Mouse (Mus musculus) midbrain, embryonic 14.5 days (tissue): ENCODE data around the gene Sobp. TPM values are rescaled to one million over a fixed set of nuclear protein-coding genes. Genes with fewer than 3 reads are reported as not detected.

ENCODE experiments used
- ATAC-seq: fragments of 200-750 bp; cut with Nextera tagmentation; 2 replicates; pipeline ENCODE4 v1.8.0; 2017; ENCODE audit warnings: moderate number of reproducible peaks, moderate library complexity; ENCODE audit not compliant: low FRiP score, low TSS enrichment
- DNase-seq: peaks from one replicate; pipeline ENCODE4 v3.0.0-alpha.2; 2015
- H3K27ac ChIP-seq: fragments of 300-500 bp; sonication (generic); replicated peaks from 2 replicates; pipeline ENCODE4 v1.5.1; 2014; ENCODE audit warnings: mild to moderate bottlenecking, low read depth, low read length, moderate library complexity
- H3K27me3 ChIP-seq: fragments of 300-500 bp; sonication (generic); 2 replicates; pipeline ENCODE4 v1.6.1; 2014; ENCODE audit warnings: low read length, control low read depth, mixed read lengths; ENCODE audit not compliant: control insufficient read depth, insufficient read depth
- H3K36me3 ChIP-seq: fragments of 300-500 bp; sonication (generic); 2 replicates; pipeline ENCODE4 v1.6.1; 2014; ENCODE audit warnings: low read length, control low read depth; ENCODE audit not compliant: control insufficient read depth, insufficient read depth
- H3K4me1 ChIP-seq: fragments of 300-500 bp; sonication (generic); 2 replicates; pipeline ENCODE4 v1.6.1; 2014; ENCODE audit warnings: mild to moderate bottlenecking, antibody characterized with exemption, low read length, control low read depth; ENCODE audit not compliant: control insufficient read depth, insufficient read depth
- H3K4me2 ChIP-seq: fragments of 300-500 bp; sonication (generic); 2 replicates; pipeline ENCODE4 v1.6.1; 2014; ENCODE audit warnings: mild to moderate bottlenecking, low read length, moderate library complexity
- H3K4me3 ChIP-seq: fragments of 300-500 bp; sonication (generic); replicated peaks from 2 replicates; pipeline ENCODE4 v1.5.1; 2014; ENCODE audit warnings: low read depth, low read length
- H3K9ac ChIP-seq: fragments of 300-500 bp; sonication (generic); replicated peaks from 2 replicates; pipeline ENCODE4 v1.6.1; 2014; ENCODE audit warnings: mild to moderate bottlenecking, low read length, moderate library complexity
- H3K9me3 ChIP-seq: fragments of 300-500 bp; sonication (generic); 2 replicates; pipeline ENCODE4 v1.6.1; 2016; ENCODE audit warnings: low read length, control low read depth, mixed read lengths; ENCODE audit not compliant: control insufficient read depth
- WGBS: fragments of 180-500 bp; shearing (Covaris S2); extraction: QIAGEN DNeasy Blood & Tissue Kit; methylation state at CpG from one replicate; pipeline ENCODE4 v1.1.7; 2014; 5-methylcytosine and 5-hydroxymethylcytosine counted together
- polyA plus RNA-seq: library from polyadenylated mRNA; unstranded; fragments of >200 nt; fragmentation: Nextera tagmentation; extraction: Ambion mirVana; gene quantifications from 2 replicates; pipeline ENCODE4 v1.2.1, GENCODE M21; 2014

The Sobp gene
- polyA plus RNA-seq, 1 experiment from 2014 or later, result 21.2 TPM

DNA sequence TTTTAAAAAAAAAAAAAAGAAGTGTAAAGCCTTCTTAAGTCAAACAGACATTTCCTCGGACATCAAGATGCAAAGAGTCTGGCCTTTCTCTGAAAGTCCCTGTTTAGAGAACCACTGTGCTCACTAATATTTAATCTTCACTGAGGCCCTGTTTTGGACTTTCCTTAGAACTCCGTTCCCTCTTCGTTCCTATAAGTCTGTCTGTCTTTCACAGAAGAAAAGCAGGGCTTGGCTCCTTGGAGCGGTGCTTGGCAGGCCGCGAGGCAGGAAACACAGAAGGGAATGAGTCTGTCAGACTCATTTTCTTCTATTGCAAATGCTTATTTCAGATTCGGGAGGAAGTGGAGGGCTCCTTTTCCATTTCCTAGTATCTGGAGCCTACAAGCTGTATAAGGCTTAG, 5.5 kb downstream of the Sobp start:
- H3K27ac ChIP-seq, result no peak overlapping the region
- H3K9ac ChIP-seq, result no peak overlapping the region
- no peak for ATAC-seq
- H3K36me3 ChIP-seq, result no peaks in the 10 kb centered on the region
- no peaks in the 10 kb centered on the region for H3K9me3 ChIP-seq
- H3K27me3 ChIP-seq, result no peaks in the 10 kb centered on the region
- no peak overlapping the region for H3K4me3 ChIP-seq
- peaks cover 31% of the 10 kb centered on the region for H3K4me1 ChIP-seq
- 71% methylated on average over 7 of the region's 7 CpGs for WGBS
- no peak for DNase-seq
- 0 out of 2 replicates have a peak overlapping the region, but pooled peaks have one; percentile 18 for H3K4me2 ChIP-seq

DNA sequence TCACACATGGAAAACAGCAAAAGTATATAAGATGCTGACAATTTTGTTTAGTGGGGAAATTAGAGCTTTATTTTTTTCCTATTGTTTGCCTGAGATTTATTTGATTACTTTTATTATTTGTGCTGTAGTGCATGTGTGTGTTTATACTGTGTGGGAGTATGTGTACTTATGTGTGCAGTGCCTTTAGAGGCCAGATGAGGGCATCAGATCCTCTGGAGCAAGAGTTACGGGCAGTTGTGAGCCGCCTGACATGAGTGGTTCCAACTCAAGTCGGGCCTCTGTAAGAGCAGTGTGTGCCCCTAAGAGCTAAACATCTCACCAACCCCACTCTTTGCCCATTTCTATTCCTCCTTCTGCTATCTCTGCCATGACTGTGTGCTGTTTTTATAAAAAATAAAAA, 7.5 kb downstream of the Sobp start:
- DNase-seq (no peak), ATAC-seq (no peak)
- Histone ChIP-seq H3K27ac (no peak overlapping the region), H3K4me2 (no peak overlapping the region), H3K36me3 (no peaks in the 10 kb centered on the region), H3K9ac (no peak overlapping the region), H3K4me3 (no peak overlapping the region), H3K9me3 (no peaks in the 10 kb centered on the region), H3K4me1 (peaks cover 26% of the 10 kb centered on the region), H3K27me3 (no peaks in the 10 kb centered on the region)
- 93% methylated on average over 3 of the region's 3 CpGs for WGBS

DNA sequence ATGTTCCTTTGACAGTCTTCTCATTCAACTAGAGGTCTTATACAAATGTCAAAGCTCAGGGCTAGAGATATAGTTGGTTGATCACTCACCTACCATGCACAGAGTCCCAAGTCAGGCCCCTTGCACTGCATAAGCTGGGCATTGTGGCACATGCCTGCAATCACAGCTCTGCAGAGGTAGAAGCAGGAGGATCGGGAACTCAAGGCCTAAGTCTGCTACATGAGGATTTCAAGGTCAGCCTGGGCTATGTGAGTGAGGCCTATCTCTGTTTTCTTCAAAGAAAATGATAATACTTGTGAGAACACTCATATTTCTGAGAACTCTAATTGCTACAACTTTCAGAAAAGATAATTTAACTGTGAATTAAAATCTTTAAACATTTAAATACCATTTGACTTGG, 8.2 kb downstream of the Sobp start:
- H3K27me3 ChIP-seq, result no peaks in the 10 kb centered on the region
- no peak overlapping the region for H3K4me2 ChIP-seq
- 91% methylated on average over 1 of the region's 1 CpGs for WGBS
- no peak overlapping the region for H3K27ac ChIP-seq
- H3K4me1 ChIP-seq, result peaks cover 19% of the 10 kb centered on the region
- DNase-seq (no peak), ATAC-seq (no peak)
- no peak overlapping the region for H3K4me3 ChIP-seq
- H3K9me3 ChIP-seq, result no peaks in the 10 kb centered on the region
- H3K9ac ChIP-seq, result no peak overlapping the region
- H3K36me3 ChIP-seq, result no peaks in the 10 kb centered on the region

DNA sequence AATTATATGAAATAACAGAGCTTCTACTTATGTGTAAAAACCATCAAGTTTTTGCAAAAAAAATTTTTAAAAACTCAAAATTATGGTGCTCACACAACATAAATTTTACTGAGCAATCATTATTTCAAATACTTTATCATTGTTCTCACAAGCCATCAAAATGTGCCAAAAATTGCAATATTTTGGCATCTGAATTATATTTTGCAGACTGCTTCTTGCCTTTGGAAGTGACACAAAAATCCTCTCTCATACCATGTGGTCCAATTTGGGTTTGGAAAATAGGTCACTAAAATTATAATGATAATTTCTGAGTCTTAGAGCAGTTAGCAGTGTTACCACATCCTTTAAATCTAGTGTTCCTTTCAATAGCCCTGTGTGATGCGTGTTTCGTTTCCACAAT, 9.9 kb downstream of the Sobp start:
- no peak overlapping the region for H3K4me2 ChIP-seq
- H3K27ac ChIP-seq, result no peak overlapping the region
- H3K4me3 ChIP-seq, result no peak overlapping the region
- peaks cover 7% of the 10 kb centered on the region for H3K36me3 ChIP-seq
- WGBS, result 93% methylated on average over 2 of the region's 2 CpGs
- peaks cover 6% of the 10 kb centered on the region for H3K4me1 ChIP-seq
- ATAC-seq (no peak), DNase-seq (no peak)
- H3K9me3 ChIP-seq, result no peaks in the 10 kb centered on the region
- H3K9ac ChIP-seq, result no peak overlapping the region
- no peaks in the 10 kb centered on the region for H3K27me3 ChIP-seq

DNA sequence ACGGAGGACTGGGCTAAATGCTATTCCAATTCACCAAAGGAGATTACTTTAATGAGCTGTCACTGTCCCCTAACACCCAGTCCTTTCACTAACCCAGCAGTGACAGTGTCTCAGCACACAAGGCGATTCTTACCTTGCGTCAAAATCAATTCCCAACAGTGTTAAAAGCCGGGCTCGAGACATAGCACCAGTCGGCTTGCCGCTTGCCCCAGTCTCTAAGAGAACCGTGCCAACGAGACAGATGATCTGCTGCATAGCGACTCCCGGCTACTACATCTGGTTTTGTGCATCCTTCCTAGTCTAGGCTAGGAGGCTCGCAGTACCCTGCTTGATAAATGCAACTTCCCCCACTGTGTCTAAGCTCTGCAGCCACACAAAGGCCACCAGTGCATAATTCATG, 12.0 kb downstream of the Sobp start:
- no peaks in the 10 kb centered on the region for H3K27me3 ChIP-seq
- H3K9ac ChIP-seq, result no peak overlapping the region
- 0 out of 2 replicates have a peak overlapping the region, but pooled peaks have one; percentile 1 for H3K4me2 ChIP-seq
- ATAC-seq, result 0 out of 2 replicates have a peak, but pooled peaks have one; percentile 27
- peak; percentile 67 for DNase-seq
- H3K4me3 ChIP-seq, result no peak overlapping the region
- no peaks in the 10 kb centered on the region; the same call in 1 of the 2 replicates for H3K4me1 ChIP-seq
- peaks cover 18% of the 10 kb centered on the region for H3K36me3 ChIP-seq
- 44% methylated on average over 12 of the region's 12 CpGs for WGBS
- no peaks in the 10 kb centered on the region for H3K9me3 ChIP-seq
- H3K27ac ChIP-seq, result 0 out of 2 replicates have a peak overlapping the region, but pooled peaks have one; percentile 15

DNA sequence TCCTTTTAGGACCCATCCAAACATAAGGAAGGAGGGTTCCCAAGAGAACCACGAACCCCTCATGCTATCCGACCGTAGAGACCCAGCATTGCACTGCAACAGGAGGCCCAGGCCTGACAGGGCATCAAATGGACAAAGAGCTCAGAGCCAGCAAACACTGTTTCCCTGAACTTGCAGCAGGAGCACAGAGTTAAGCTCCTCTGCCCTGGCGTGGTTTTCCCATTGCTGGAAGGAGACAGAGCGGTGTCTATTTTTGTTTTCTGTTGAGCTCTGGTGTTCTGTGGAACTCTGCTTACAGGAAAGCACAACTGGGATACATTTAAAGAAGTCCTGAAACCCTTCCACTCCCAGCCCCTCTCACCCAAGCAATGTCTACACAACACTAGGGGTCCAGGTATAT, 15.0 kb downstream of the Sobp start:
- ATAC-seq (no peak), DNase-seq (no peak)
- Histone ChIP-seq H3K4me2 (no peak overlapping the region), H3K9me3 (no peaks in the 10 kb centered on the region), H3K36me3 (peaks cover 18% of the 10 kb centered on the region), H3K9ac (no peak overlapping the region), H3K27ac (no peak overlapping the region), H3K27me3 (no peaks in the 10 kb centered on the region), H3K4me1 (peaks cover 13% of the 10 kb centered on the region), H3K4me3 (no peak overlapping the region)
- WGBS, result 72% methylated on average over 5 of the region's 5 CpGs

DNA sequence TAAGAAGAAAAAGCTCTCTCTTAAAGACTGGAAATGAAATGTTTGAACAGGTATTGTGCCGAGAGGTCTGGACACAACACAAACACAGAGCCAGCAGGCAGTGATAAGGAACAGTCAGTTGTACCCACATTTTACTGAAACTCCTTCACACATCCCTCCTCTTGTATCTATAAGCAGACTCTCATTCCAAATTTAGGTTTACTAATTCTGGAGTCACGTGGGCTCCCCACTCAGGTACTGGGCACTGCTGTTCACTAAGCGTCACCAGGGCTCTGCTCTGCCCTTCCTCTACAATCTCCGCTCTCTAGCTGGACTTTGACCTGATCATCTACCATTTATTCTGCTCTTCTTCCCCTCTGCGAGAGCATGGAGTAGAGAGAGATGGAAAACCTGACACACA, 15.4 kb downstream of the Sobp start:
- Histone ChIP-seq H3K4me1 (peaks cover 17% of the 10 kb centered on the region), H3K9ac (no peak overlapping the region), H3K4me2 (no peak overlapping the region), H3K36me3 (peaks cover 18% of the 10 kb centered on the region), H3K4me3 (no peak overlapping the region), H3K27me3 (no peaks in the 10 kb centered on the region), H3K9me3 (no peaks in the 10 kb centered on the region), H3K27ac (no peak overlapping the region)
- ATAC-seq, result no peak
- WGBS, result 80% methylated on average over 5 of the region's 5 CpGs
- DNase-seq, result no peak

DNA sequence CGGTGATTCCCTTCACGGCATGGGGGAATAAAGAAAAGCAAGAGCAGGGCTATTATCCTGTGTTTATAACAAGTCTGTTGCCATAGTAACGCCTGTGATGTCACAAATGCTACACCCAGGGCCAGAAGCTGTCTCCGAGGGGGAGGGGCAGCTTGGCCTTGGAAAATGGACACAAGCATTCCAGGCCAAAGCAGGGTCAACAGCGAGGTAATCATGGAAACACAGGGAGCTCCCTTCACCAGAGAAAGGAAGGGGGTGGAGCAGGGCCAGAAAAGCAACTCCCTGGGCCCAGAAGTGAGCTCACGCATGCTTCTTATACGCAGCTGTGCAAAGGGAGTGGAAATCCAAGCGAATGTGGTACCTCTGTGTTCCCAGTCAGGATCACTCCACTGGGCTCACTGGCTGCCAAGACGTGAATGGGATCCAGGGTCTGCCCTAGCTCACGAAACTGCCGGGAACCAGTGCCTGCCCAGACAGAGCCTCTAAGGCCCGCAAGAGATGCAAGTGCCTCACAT, 19.2 kb downstream of the Sobp start:
- H3K27me3 ChIP-seq, result no peaks in the 10 kb centered on the region
- H3K9me3 ChIP-seq, result no peaks in the 10 kb centered on the region
- 6% methylated on average over 12 of the region's 12 CpGs for WGBS
- H3K9ac ChIP-seq, result peak overlapping the region; percentile 20; the same call in 1 of the 2 replicates
- peak overlapping the region; percentile 38 for H3K4me2 ChIP-seq
- H3K36me3 ChIP-seq, result peaks cover 13% of the 10 kb centered on the region
- H3K27ac ChIP-seq, result peak overlapping the region; percentile 77
- DNase-seq (peak; percentile 89), ATAC-seq (peak; percentile 68)
- no peak overlapping the region for H3K4me3 ChIP-seq
- H3K4me1 ChIP-seq, result peaks cover 22% of the 10 kb centered on the region

DNA sequence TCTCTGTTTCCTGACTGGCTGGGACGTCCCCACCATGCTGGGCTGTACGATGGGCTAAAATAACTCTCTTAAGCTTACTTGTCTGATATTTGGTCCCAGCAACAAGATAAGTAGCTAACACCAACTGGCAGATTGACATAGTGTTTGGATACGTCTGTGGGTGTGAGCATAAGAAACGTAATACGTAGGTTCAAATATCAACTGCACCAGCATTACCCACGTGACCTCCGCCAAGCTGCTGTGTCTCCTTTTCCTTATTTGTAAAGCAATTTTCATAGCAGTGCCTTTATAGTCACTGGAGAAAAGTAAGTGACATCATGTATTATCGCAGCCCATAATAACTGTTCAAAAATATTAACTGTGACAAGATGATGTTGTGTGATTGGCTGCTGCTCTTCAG, 21.7 kb downstream of the Sobp start:
- H3K36me3 ChIP-seq, result 0 out of 2 replicates have a peak, but pooled peaks cover 4% of the 10 kb centered on the region
- H3K4me3 ChIP-seq, result no peak overlapping the region
- ATAC-seq (no peak), DNase-seq (no peak)
- no peaks in the 10 kb centered on the region for H3K9me3 ChIP-seq
- no peaks in the 10 kb centered on the region for H3K27me3 ChIP-seq
- H3K4me1 ChIP-seq, result peaks cover 22% of the 10 kb centered on the region
- WGBS, result 87% methylated on average over 8 of the region's 8 CpGs
- H3K9ac ChIP-seq, result no peak overlapping the region
- no peak overlapping the region for H3K4me2 ChIP-seq
- H3K27ac ChIP-seq, result no peak overlapping the region
